Mouse (Mus musculus): ENCODE data around the gene Spats1.
"Not testable (repeated sequence)": the region's sequence is repeated elsewhere in the genome, so short reads cannot be mapped to it uniquely, and the experiment has no call there.

Gene Spats1

GRCm38 (mm10) chr17:45447063-45447462 is 28.2 kb downstream of the Spats1 start:
- no peak for DNase-seq (ENCODE audit: extremely low spot score)

- DNase-seq (ENCODE audit: extremely low spot score): no peak
Measured at GRCm38 (mm10) chr17:45445923-45446322, 29.3 kb downstream of the Spats1 start.

- DNase-seq (ENCODE audit: extremely low spot score): no peak
Measured at GRCm38 (mm10) chr17:45434262-45434590, 41.0 kb downstream of the Spats1 start.

- peak; percentile 97 for DNase-seq (ENCODE audit: extremely low spot score)
Measured at GRCm38 (mm10) chr17:45433419-45434261, 41.6 kb downstream of the Spats1 start, which contains the start of gene Cdc5l. Gene Cdc5l (minus strand): TSS chr17:45433737.

GRCm38 (mm10) chr17:45432706-45433398 is 42.4 kb downstream of the Spats1 start:
- DNase-seq (ENCODE audit: extremely low spot score): no peak

GRCm38 (mm10) chr17:45432007-45432406 is 43.2 kb downstream of the Spats1 start:
- no peak for DNase-seq (ENCODE audit: extremely low spot score)

- no peak for DNase-seq (ENCODE audit: extremely low spot score)
Measured at GRCm38 (mm10) chr17:45417387-45417786, 57.8 kb downstream of the Spats1 start.

- DNase-seq (ENCODE audit: extremely low spot score): not testable (repeated sequence)
Measured at GRCm38 (mm10) chr17:45411617-45412016, 63.6 kb downstream of the Spats1 start.

GRCm38 (mm10) chr17:45408719-45409118 is 66.5 kb downstream of the Spats1 start:
- DNase-seq (ENCODE audit: extremely low spot score): no peak

- no peak for DNase-seq (ENCODE audit: extremely low spot score)
Measured at GRCm38 (mm10) chr17:45406281-45406680, 68.9 kb downstream of the Spats1 start.

- DNase-seq (ENCODE audit: extremely low spot score): peak; percentile 49
Measured at GRCm38 (mm10) chr17:45403207-45403606, 72.0 kb downstream of the Spats1 start.

GRCm38 (mm10) chr17:45402601-45403000 is 72.6 kb downstream of the Spats1 start:
- no peak for DNase-seq (ENCODE audit: extremely low spot score)

- DNase-seq (ENCODE audit: extremely low spot score): no peak
Measured at GRCm38 (mm10) chr17:45402126-45402525, 73.1 kb downstream of the Spats1 start.

GRCm38 (mm10) chr17:45401126-45401905 is 73.9 kb downstream of the Spats1 start:
- DNase-seq (ENCODE audit: extremely low spot score): no peak

GRCm38 (mm10) chr17:45398021-45398420 is 77.2 kb downstream of the Spats1 start:
- DNase-seq (ENCODE audit: extremely low spot score): no peak

GRCm38 (mm10) chr17:45397541-45397940 is 77.7 kb downstream of the Spats1 start:
- no peak for DNase-seq (ENCODE audit: extremely low spot score)

GRCm38 (mm10) chr17:45394612-45395011 is 80.6 kb downstream of the Spats1 start:
- DNase-seq (ENCODE audit: extremely low spot score): no peak

GRCm38 (mm10) chr17:45393765-45394164 is 81.5 kb downstream of the Spats1 start:
- no peak for DNase-seq (ENCODE audit: extremely low spot score)
